ENCODE assay signal across 20 mouse cellular contexts in the genomic region with DNA sequence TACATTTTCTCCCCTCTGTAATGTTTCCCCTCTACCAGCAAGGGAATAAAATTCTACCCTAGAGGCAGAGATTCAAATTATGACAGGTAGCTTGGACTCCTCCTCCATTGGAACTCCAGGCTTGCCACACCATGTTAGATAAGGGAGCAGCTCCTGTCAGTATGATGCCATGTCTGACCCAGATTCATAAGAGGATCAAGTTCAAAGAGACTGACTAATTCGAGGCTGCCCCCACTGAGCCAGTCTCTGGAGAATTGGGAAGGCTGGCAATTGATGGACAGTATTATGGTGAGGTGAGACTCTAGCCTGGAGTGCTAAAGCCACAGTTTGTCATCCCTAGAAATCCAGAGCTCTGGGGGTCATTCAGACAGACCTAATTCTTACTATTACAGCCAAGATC. TPM values are rescaled to one million over a fixed set of nuclear protein-coding genes. Genes with fewer than 3 reads are reported as not detected.
A peak's percentile ranks its signal among the peaks of the same experiment; 100 is the strongest.
DNase-seq lines count a peak whose midpoint lies in the region; TF ChIP-seq lines count a peak whose summit lies in the region.
"Had no signal": no experiment of that assay in that cellular context is flagged by ENCODE, and none has a peak within 500 bp of the region (broad histone marks: within the 10 kb centered on the region; RNA-seq: fewer than 3 reads in every experiment).

No protein-coding gene starts in this region.

- 57% methylated on average over 1 of the region's 1 CpGs for WGBS in lung, adult 2 months

- TF ChIP-seq POLR2A in lung, adult 2 months (IDR thresholded peaks at IDR 0.05; ENCODE audit: borderline replicate concordance, extremely low read depth, low read depth, low read length) = no peak

- no peak for TF ChIP-seq CTCF in lung, adult 2 months (IDR thresholded peaks at IDR 0.05; ENCODE audit: insufficient read depth, low read length)

- H3K4me3 ChIP-seq in lung, adult 2 months (replicated peaks; ENCODE audit: extremely low read depth, low read depth, low read length) = no peak overlapping the region
- H3K4me3 ChIP-seq: embryonic facial prominence, embryonic 12.5 days; embryonic facial prominence, embryonic 15.5 days; gastrocnemius, adult 2 months; heart, embryonic 13.5 days had no signal

- H3K4me1 ChIP-seq in lung, adult 2 months (ENCODE audit: control insufficient read depth, insufficient read depth, low read length) = no peaks in the 10 kb centered on the region

- DNase-seq in cerebellum, adult 9-10 months = peak; percentile 16
- no peak for DNase-seq in cerebellum, postnatal 36 days
- peak; percentile 56 for DNase-seq in retina, embryonic 14.5 days (ENCODE audit: low spot score)
- peak; percentile 52 for DNase-seq in retina, postnatal 7 days (ENCODE audit: low read depth, low spot score)
- DNase-seq in lung, adult 2 months = no peak
- DNase-seq in heart, adult 18-20 months = no peak
- DNase-seq: adrenal gland, postnatal 25 days; cerebellum, adult 8-10 months; forebrain, postnatal 0 days; gastrocnemius, adult 2 months; gastrocnemius, postnatal 14 days; heart, adult 11 months; heart, postnatal 14 days; heart, postnatal 4 days had no signal

RNA-seq across cellular contexts. Expression of a gene that starts 6.3 kb away (rescaled TPM):
- polyA plus RNA-seq in lung, adult 2 months (2012; rRNA removed) = 0.09 and 0.26 TPM in 2 replicates
- total RNA-seq in heart, adult 18-20 months (2021) = not detected
- total RNA-seq: heart, postnatal 14 days; MEL had no signal
- polyA plus RNA-seq: CD4-positive, CD25-positive, alpha-beta regulatory T cell, adult 4 months; inflammation-experienced regulatory T-cells, adult 6 months had no signal

Comparison
In these comparisons a context has a peak if more than half of its experiments do, and no peak if none do; other contexts are left out.
1. DNase-seq: peak in cerebellum, adult 9-10 months (single experiment), retina, embryonic 14.5 days (single experiment) and retina, postnatal 7 days (single experiment); none in cerebellum, postnatal 36 days (0 of 2), lung, adult 2 months (single experiment) and heart, adult 18-20 months (0 of 2).